In genomic region chr5:92245483-92245882, GRCm38 (mm10) we compare ENCODE assay signal across 24 mouse cellular contexts. TPM values are rescaled to one million over a fixed set of nuclear protein-coding genes. Genes with fewer than 3 reads are reported as not detected.
DNase-seq lines count a peak whose midpoint lies in the region; ATAC-seq and TF ChIP-seq lines count a peak whose summit lies in the region.
"Had no signal": no experiment of that assay in that cellular context is flagged by ENCODE, and none has a peak within 500 bp of the region (broad histone marks: within the 10 kb centered on the region; RNA-seq: fewer than 3 reads in every experiment).

No protein-coding gene starts in this region.

- ATAC-seq in G1E (ENCODE audit: extremely low read depth, insufficient number of reproducible peaks, low FRiP score, poor library complexity, severe bottlenecking): peak; percentile 68
- peak; percentile 94 for ATAC-seq in inflammation-experienced regulatory T-cells, adult 6 months
- ATAC-seq in cerebellum, adult (ENCODE audit: insufficient number of reproducible peaks, low FRiP score, low TSS enrichment): no peak
- ATAC-seq: hindbrain, embryonic 16.5 days; midbrain, embryonic 13.5 days had no signal

- peaks cover 13% of the 10 kb centered on the region for H3K4me1 ChIP-seq in G1E (ENCODE audit: insufficient read depth, low read depth, low read length)
- H3K4me1 ChIP-seq: limb, embryonic 15.5 days; midbrain, embryonic 13.5 days; neural tube, embryonic 15.5 days; stomach, embryonic 15.5 days had no signal

- peaks cover 24% of the 10 kb centered on the region; the same call in 1 of the 2 replicates for H3K27me3 ChIP-seq in G1E (ENCODE audit: insufficient read depth, low read length)
- H3K27me3 ChIP-seq in splenic B cell, adult 2 months (ENCODE audit: control insufficient read depth, insufficient read depth, low read length, poor library complexity, severe bottlenecking): no peaks in the 10 kb centered on the region
- H3K27me3 ChIP-seq: limb, embryonic 15.5 days; midbrain, embryonic 13.5 days; neural tube, embryonic 15.5 days; stomach, embryonic 15.5 days had no signal

- no peaks in the 10 kb centered on the region for H3K36me3 ChIP-seq in G1E (replicated peaks)
- H3K36me3 ChIP-seq in splenic B cell, adult 2 months (ENCODE audit: control insufficient read depth, insufficient read depth, low read length, poor library complexity, severe bottlenecking): no peaks in the 10 kb centered on the region
- H3K36me3 ChIP-seq: limb, embryonic 15.5 days; midbrain, embryonic 13.5 days; neural tube, embryonic 15.5 days; stomach, embryonic 15.5 days had no signal

- DNase-seq in 416B (ENCODE audit: low read depth) (peak; percentile 93), G1E (ENCODE audit: low spot score) (peak; percentile 44)
- peak; percentile 7 for DNase-seq in splenic B cell, adult 2 months (ENCODE audit: low read depth, low spot score)
- DNase-seq in adrenal gland, adult 2 months: no peak
- no peak for DNase-seq in frontal cortex, postnatal 14 days (ENCODE audit: low spot score in 2 of 2)
- no peak for DNase-seq in cerebellum, postnatal 4 days (ENCODE audit: low spot score in 2 of 2)
- DNase-seq: adrenal gland, adult 8-10 months; cerebellum, postnatal 36 days; lung, embryonic 14.5 days had no signal

- no peak overlapping the region for H3K4me3 ChIP-seq in G1E (ENCODE audit: low read depth, low read length)
- H3K4me3 ChIP-seq: left cerebral cortex, adult 2 months; limb, embryonic 15.5 days; midbrain, embryonic 13.5 days; neural tube, embryonic 15.5 days; stomach, embryonic 15.5 days had no signal

- no peaks in the 10 kb centered on the region for H3K9me3 ChIP-seq in G1E (replicated peaks)
- H3K9me3 ChIP-seq: limb, embryonic 15.5 days; midbrain, embryonic 13.5 days; neural tube, embryonic 15.5 days; stomach, embryonic 15.5 days had no signal

- TF ChIP-seq CTCF in G1E (IDR thresholded peaks at IDR 0.05; ENCODE audit: low read depth, low read length): no peak

RNA-seq across cellular contexts. Expression of gene Ppef2, which starts 10.6 kb away (rescaled TPM):
- not detected in 2 replicates for total RNA-seq in G1E (2014; fragmentation: Nextera tagmentation)
- 0.05 and 0.17 TPM in 2 replicates for total RNA-seq in G1E (2017)
- polyA plus RNA-seq in G1E (2012): not detected in 2 replicates
- polyA plus RNA-seq in inflammation-experienced regulatory T-cells, adult 6 months (2017; shearing (Covaris generic)): under 1 TPM; 0.20 to 0.44 (median 0.33) TPM
- under 1 TPM in 1 of 2 experiments, not detected in 1; 0.12 TPM for total RNA-seq in adrenal gland, adult 2 months (2021)
- polyA plus RNA-seq in adrenal gland, adult 2 months (2012; rRNA removed): 0.16 and 0.24 TPM in 2 replicates
- total RNA-seq: heart, adult 18-20 months had no signal
- polyA plus RNA-seq: C2C12; forebrain, embryonic 11.5 days; heart, embryonic 16.5 days had no signal

RNA-seq across cellular contexts. Expression of gene U90926, which starts 30.3 kb away (rescaled TPM):
- not detected in 2 replicates for total RNA-seq in G1E (2014; fragmentation: Nextera tagmentation)
- total RNA-seq in G1E (2017): not detected in 2 replicates
- polyA plus RNA-seq in G1E (2012): not detected in 2 replicates
- not detected for polyA plus RNA-seq in inflammation-experienced regulatory T-cells, adult 6 months (2017; shearing (Covaris generic))
- total RNA-seq in adrenal gland, adult 2 months (2021): not detected
- polyA plus RNA-seq in adrenal gland, adult 2 months (2012; rRNA removed): not detected in 2 replicates
- total RNA-seq: adrenal gland, adult 8-10 months; heart, adult 18-20 months; layer of hippocampus, adult 18-20 months; left cerebral cortex, adult 2 months had no signal
- polyA plus RNA-seq: embryonic facial prominence, embryonic 14.5 days; forebrain, embryonic 11.5 days; heart, embryonic 16.5 days; hindbrain, embryonic 16.5 days; kidney, embryonic 14.5 days; limb, embryonic 15.5 days; lung, embryonic 14.5 days; midbrain, embryonic 13.5 days; neural tube, embryonic 15.5 days; stomach, embryonic 15.5 days had no signal

RNA-seq across cellular contexts. Expression of gene Naaa, which starts 32.5 kb away (rescaled TPM):
- total RNA-seq in G1E (2014; fragmentation: Nextera tagmentation) (13.1 and 22.4 TPM in 2 replicates), G1E (2017) (15.1 and 17.5 TPM in 2 replicates)
- 6.9 and 7.8 TPM in 2 replicates for polyA plus RNA-seq in G1E (2012)
- polyA plus RNA-seq in inflammation-experienced regulatory T-cells, adult 6 months (2017; shearing (Covaris generic)): 10 to 100 TPM; 10.3 to 13.2 (median 11.2) TPM
- total RNA-seq in adrenal gland, adult 2 months (2021): 10 to 100 TPM; 20.1 to 29.4 TPM
- polyA plus RNA-seq in adrenal gland, adult 2 months (2012; rRNA removed): 33.6 and 42.7 TPM in 2 replicates

Comparison
In these comparisons a context has a peak if more than half of its experiments do, and no peak if none do; other contexts are left out.
1. DNase-seq: peak in 416B (single experiment), G1E (single experiment) and splenic B cell, adult 2 months (single experiment); none in adrenal gland, adult 2 months (single experiment), frontal cortex, postnatal 14 days (0 of 2) and cerebellum, postnatal 4 days (0 of 2).